Comparison of ENCODE assay signal across 8 mouse cellular contexts in genomic region chr9:21754003-21754402, GRCm38 (mm10). TPM values are rescaled to one million over a fixed set of nuclear protein-coding genes. Genes with fewer than 3 reads are reported as not detected.
DNase-seq lines count a peak whose midpoint lies in the region.

No protein-coding gene starts in this region.

- DNase-seq in Muller cell, postnatal 12 days (ENCODE audit: inconsistent ontology term) = peak; percentile 95
- DNase-seq in brain, adult 2 months (ENCODE audit: low read depth, low spot score) = peak; percentile 83
- DNase-seq in heart, adult 8-10 months (ENCODE audit: low spot score) = peak; percentile 82
- peak; percentile 83 for DNase-seq in kidney, postnatal 14 days
- peak; percentile 53 for DNase-seq in testis, postnatal 14 days (ENCODE audit: low spot score)
- DNase-seq in left cerebral cortex, adult 11 months (ENCODE audit: low spot score) = no peak
- no peak for DNase-seq in left cerebral cortex, adult 8-10 months (ENCODE audit: low spot score in 2 of 2)
- no peak for DNase-seq in yolk sac, embryonic 10.5 days (ENCODE audit: low spot score)

RNA-seq across cellular contexts. Expression of gene Spc24, which starts 6.1 kb away (rescaled TPM):
- 1 to 10 TPM; 5.6 to 8.6 (median 7.7) TPM for total RNA-seq in heart, adult 8-10 months (2022)
- total RNA-seq in left cerebral cortex, adult 8-10 months (2022) = 1 to 10 TPM; 2.0 to 2.5 (median 2.2) TPM

RNA-seq across cellular contexts. Expression of gene Ldlr, which starts 30.7 kb away (rescaled TPM):
- 1 to 10 TPM; 2.3 to 3.8 (median 3.0) TPM for total RNA-seq in heart, adult 8-10 months (2022)
- 10 to 100 TPM; 23.7 to 32.4 (median 28.6) TPM for total RNA-seq in left cerebral cortex, adult 8-10 months (2022)

RNA-seq across cellular contexts. Expression of gene Kank2, which starts 44.5 kb away (rescaled TPM):
- total RNA-seq in heart, adult 8-10 months (2022) = 10 to 100 TPM; 64.2 to 67.2 (median 65.6) TPM
- total RNA-seq in left cerebral cortex, adult 8-10 months (2022) = 10 to 100 TPM in 1 of 4 experiments, 1 to 10 TPM in 3; 9.1 to 10.9 (median 9.6) TPM

Comparison
In these comparisons a context has a peak if more than half of its experiments do, and no peak if none do; other contexts are left out.
1. DNase-seq: peak in Muller cell, postnatal 12 days (single experiment), brain, adult 2 months (single experiment), heart, adult 8-10 months (single experiment), kidney, postnatal 14 days (single experiment) and testis, postnatal 14 days (single experiment); none in left cerebral cortex, adult 11 months (single experiment), left cerebral cortex, adult 8-10 months (0 of 2) and yolk sac, embryonic 10.5 days (single experiment).
2. RNA of gene Ldlr, which starts 30.7 kb away (total RNA-seq): 23.7 to 32.4 TPM in left cerebral cortex, adult 8-10 months; 2.3 to 3.8 TPM in heart, adult 8-10 months; every median in the first group is over 4 times any median in the second.
3. RNA of gene Kank2, which starts 44.5 kb away (total RNA-seq): 64.2 to 67.2 TPM in heart, adult 8-10 months; 9.1 to 10.9 TPM in left cerebral cortex, adult 8-10 months; every median in the first group is over 4 times any median in the second.